Mouse (Mus musculus): Measurements from ENCODE around the gene Aff1.

Gene Aff1

GRCm38 (mm10) chr5:103692531-103693040, 412 bp downstream of the Aff1 start:
- in situ Hi-C loops (cut with MboI, MseI) = no loop called here

GRCm38 (mm10) chr5:103693041-103693641, 967 bp downstream of the Aff1 start:
- in situ Hi-C loops (cut with MboI, MseI) = no loop called here

GRCm38 (mm10) chr5:103694094-103694493, 1.9 kb downstream of the Aff1 start:
- in situ Hi-C loops (cut with MboI, MseI) = no loop called here

- in situ Hi-C loops (cut with MboI, MseI) = no loop called here
Measured at GRCm38 (mm10) chr5:103697875-103698491, 5.8 kb downstream of the Aff1 start.

GRCm38 (mm10) chr5:103698577-103698976, 6.4 kb downstream of the Aff1 start:
- in situ Hi-C loops (cut with MboI, MseI) = no loop called here

GRCm38 (mm10) chr5:103699537-103699936, 7.4 kb downstream of the Aff1 start:
- in situ Hi-C loops (cut with MboI, MseI) = no loop called here

- in situ Hi-C loops (cut with MboI, MseI) = no loop called here
Measured at GRCm38 (mm10) chr5:103700661-103701060, 8.5 kb downstream of the Aff1 start.

- in situ Hi-C loops (cut with MboI, MseI) = no loop called here
Measured at GRCm38 (mm10) chr5:103701466-103701865, 9.3 kb downstream of the Aff1 start.

GRCm38 (mm10) chr5:103702527-103702926, 10.4 kb downstream of the Aff1 start:
- in situ Hi-C loops (cut with MboI, MseI) = no loop called here

- in situ Hi-C loops (cut with MboI, MseI) = no loop called here
Measured at GRCm38 (mm10) chr5:103705331-103705730, 13.2 kb downstream of the Aff1 start.

- in situ Hi-C loops (cut with MboI, MseI) = no loop called here
Measured at GRCm38 (mm10) chr5:103705874-103706273, 13.7 kb downstream of the Aff1 start.

GRCm38 (mm10) chr5:103709044-103709443, 16.9 kb downstream of the Aff1 start:
- in situ Hi-C loops (cut with MboI, MseI) = no loop called here

- in situ Hi-C loops (cut with MboI, MseI) = no loop called here
Measured at GRCm38 (mm10) chr5:103711886-103712285, 19.7 kb downstream of the Aff1 start.

GRCm38 (mm10) chr5:103713422-103713821, 21.2 kb downstream of the Aff1 start:
- in situ Hi-C loops (cut with MboI, MseI) = no loop called here

GRCm38 (mm10) chr5:103714943-103715342, 22.8 kb downstream of the Aff1 start:
- in situ Hi-C loops (cut with MboI, MseI) = no loop called here

- in situ Hi-C loops (cut with MboI, MseI) = no loop called here
Measured at GRCm38 (mm10) chr5:103716824-103717342, 24.7 kb downstream of the Aff1 start.

GRCm38 (mm10) chr5:103719131-103719530, 27.0 kb downstream of the Aff1 start:
- in situ Hi-C loops (cut with MboI, MseI) = no loop called here

GRCm38 (mm10) chr5:103719851-103720250, 27.7 kb downstream of the Aff1 start:
- in situ Hi-C loops (cut with MboI, MseI) = no loop called here

- in situ Hi-C loops (cut with MboI, MseI) = no loop called here
Measured at GRCm38 (mm10) chr5:103720967-103721366, 28.8 kb downstream of the Aff1 start.

GRCm38 (mm10) chr5:103721490-103721889, 29.3 kb downstream of the Aff1 start:
- in situ Hi-C loops (cut with MboI, MseI) = no loop called here

- in situ Hi-C loops (cut with MboI, MseI) = no loop called here
Measured at GRCm38 (mm10) chr5:103722721-103723120, 30.5 kb downstream of the Aff1 start.

- in situ Hi-C loops (cut with MboI, MseI) = no loop called here
Measured at GRCm38 (mm10) chr5:103724384-103724783, 32.2 kb downstream of the Aff1 start.

GRCm38 (mm10) chr5:103724823-103725222, 32.6 kb downstream of the Aff1 start:
- in situ Hi-C loops (cut with MboI, MseI) = no loop called here
